30 mouse cellular contexts compared by ENCODE assay signal in genomic region chr8:111477761-111478465, GRCm38 (mm10). TPM values are rescaled to one million over a fixed set of nuclear protein-coding genes. Genes with fewer than 3 reads are reported as not detected.
DNase-seq lines count a peak whose midpoint lies in the region; ATAC-seq and TF ChIP-seq lines count a peak whose summit lies in the region.
"Had no signal": no experiment of that assay in that cellular context is flagged by ENCODE, and none has a peak within 500 bp of the region (broad histone marks: within the 10 kb centered on the region; RNA-seq: fewer than 3 reads in every experiment).

No protein-coding gene starts in this region.

- no peak overlapping the region for H3K9ac ChIP-seq in hindbrain, postnatal 0 days (replicated peaks; ENCODE audit: low read length)
- no peak overlapping the region for H3K9ac ChIP-seq in hindbrain, embryonic 14.5 days
- H3K9ac ChIP-seq: forebrain, embryonic 13.5 days; heart, embryonic 15.5 days; limb, embryonic 15.5 days; liver, embryonic 14.5 days; midbrain, embryonic 15.5 days; neural tube, embryonic 12.5 days had no signal

- no peak overlapping the region for H3K4me3 ChIP-seq in hindbrain, postnatal 0 days (ENCODE audit: low read length)
- H3K4me3 ChIP-seq in hindbrain, embryonic 14.5 days (replicated peaks; ENCODE audit: low read length) = no peak overlapping the region
- H3K4me3 ChIP-seq: forebrain, embryonic 13.5 days; heart, embryonic 10.5 days; heart, embryonic 15.5 days; limb, embryonic 10.5 days; limb, embryonic 15.5 days; midbrain, embryonic 10.5 days; midbrain, embryonic 15.5 days; neural tube, embryonic 12.5 days had no signal

- peak; percentile 6; the same call in 1 of the 2 replicates for TF ChIP-seq CTCF in hindbrain, postnatal 0 days (IDR thresholded peaks at IDR 0.05; ENCODE audit: low read depth)

- H3K36me3 ChIP-seq in hindbrain, postnatal 0 days (ENCODE audit: insufficient read depth, low read length) = peaks cover 26% of the 10 kb centered on the region
- H3K36me3 ChIP-seq in hindbrain, embryonic 14.5 days (replicated peaks; ENCODE audit: control insufficient read depth, insufficient read depth) = peaks cover 40% of the 10 kb centered on the region

- no peak overlapping the region for H3K4me2 ChIP-seq in hindbrain, postnatal 0 days (ENCODE audit: low read depth, low read length)
- H3K4me2 ChIP-seq in hindbrain, embryonic 14.5 days (replicated peaks) = no peak overlapping the region
- H3K4me2 ChIP-seq: forebrain, embryonic 13.5 days; heart, embryonic 15.5 days; limb, embryonic 15.5 days; midbrain, embryonic 15.5 days; neural tube, embryonic 12.5 days had no signal

- no peaks in the 10 kb centered on the region for H3K27me3 ChIP-seq in hindbrain, postnatal 0 days (ENCODE audit: insufficient read depth, low read length)
- H3K27me3 ChIP-seq in hindbrain, embryonic 14.5 days (ENCODE audit: control insufficient read depth, insufficient read depth, low read length) = no peaks in the 10 kb centered on the region
- H3K27me3 ChIP-seq: forebrain, embryonic 13.5 days; heart, embryonic 15.5 days; limb, embryonic 15.5 days; midbrain, embryonic 15.5 days; neural tube, embryonic 12.5 days had no signal

- no peak for DNase-seq in hindbrain, postnatal 0 days (ENCODE audit: low spot score)
- DNase-seq in hindbrain, embryonic 14.5 days (ENCODE audit: low spot score) = no peak
- DNase-seq in NIH3T3 (ENCODE audit: low read depth) = peak; percentile 86
- DNase-seq in fibroblast of lung, adult 2 months (ENCODE audit: low read depth) = peak; percentile 55
- no peak for DNase-seq in adrenal gland, adult 18-20 months (ENCODE audit: low spot score in 2 of 2)
- DNase-seq in left cerebral cortex, postnatal 36 days (ENCODE audit: low spot score in 2 of 2) = no peak
- no peak for DNase-seq in right cerebral cortex, postnatal 14 days
- DNase-seq in urinary bladder, postnatal 25 days (ENCODE audit: low spot score) = no peak
- DNase-seq: adrenal gland, postnatal 10 days; B cell, adult 2 months; cerebellum, adult 11-12 months; cerebellum, adult 9-11 months; gastrocnemius, postnatal 10 days; heart, adult 11 months; kidney, adult 8-10 months; kidney, postnatal 4 days; lung, adult 2 months; lung, postnatal 10 days; thymus, postnatal 4 days had no signal

- intact Hi-C loops in left cerebral cortex, postnatal 36 days (cut with DNase I) = no loop called here

- 60% methylated on average over 5 of the region's 5 CpGs for WGBS in hindbrain, postnatal 0 days
- WGBS in hindbrain, embryonic 14.5 days = 69% methylated on average over 5 of the region's 5 CpGs

- no peaks in the 10 kb centered on the region for H3K9me3 ChIP-seq in hindbrain, postnatal 0 days (ENCODE audit: low read length)
- no peaks in the 10 kb centered on the region for H3K9me3 ChIP-seq in hindbrain, embryonic 14.5 days (ENCODE audit: control insufficient read depth, low read length)
- H3K9me3 ChIP-seq: forebrain, embryonic 13.5 days; heart, embryonic 10.5 days; heart, embryonic 15.5 days; limb, embryonic 10.5 days; limb, embryonic 15.5 days; midbrain, embryonic 10.5 days; midbrain, embryonic 15.5 days; neural tube, embryonic 12.5 days had no signal

- H3K27ac ChIP-seq in hindbrain, postnatal 0 days = no peak overlapping the region
- H3K27ac ChIP-seq in hindbrain, embryonic 14.5 days = no peak overlapping the region
- H3K27ac ChIP-seq: forebrain, embryonic 13.5 days; heart, embryonic 10.5 days; heart, embryonic 15.5 days; kidney, postnatal 0 days; limb, embryonic 10.5 days; limb, embryonic 15.5 days; liver, embryonic 14.5 days; midbrain, embryonic 10.5 days; midbrain, embryonic 15.5 days; neural tube, embryonic 12.5 days had no signal

- no peaks in the 10 kb centered on the region for H3K4me1 ChIP-seq in hindbrain, postnatal 0 days (ENCODE audit: insufficient read depth, low read length)
- H3K4me1 ChIP-seq in hindbrain, embryonic 14.5 days (replicated peaks; ENCODE audit: control insufficient read depth, insufficient read depth, low read length) = no peaks in the 10 kb centered on the region
- H3K4me1 ChIP-seq: forebrain, embryonic 13.5 days; heart, embryonic 10.5 days; heart, embryonic 15.5 days; limb, embryonic 10.5 days; limb, embryonic 15.5 days; midbrain, embryonic 10.5 days; midbrain, embryonic 15.5 days; neural tube, embryonic 12.5 days had no signal

- ATAC-seq in hindbrain, postnatal 0 days = no peak
- no peak for ATAC-seq in hindbrain, embryonic 14.5 days (ENCODE audit: low FRiP score)
- ATAC-seq: forebrain, embryonic 13.5 days; intestine, embryonic 16.5 days; midbrain, embryonic 15.5 days had no signal

RNA-seq across cellular contexts. Expression of gene Wdr59, which starts 44.0 kb away (rescaled TPM):
- total RNA-seq in hindbrain, postnatal 0 days (2014; rRNA removed) = 10.5 and 15.0 TPM in 2 replicates
- 6.4 and 6.6 TPM in 2 replicates for polyA plus RNA-seq in hindbrain, postnatal 0 days (2015; fragmentation: Nextera tagmentation; extraction: Ambion mirVana)
- 6.5 and 6.6 TPM in 2 replicates for polyA plus RNA-seq in hindbrain, embryonic 14.5 days (2014; fragmentation: Nextera tagmentation; extraction: Ambion mirVana)
- 10 to 100 TPM in 1 of 2 experiments, 1 to 10 TPM in 1; 9.2 to 10.3 TPM for total RNA-seq in adrenal gland, adult 18-20 months (2021)
- total RNA-seq in left cerebral cortex, postnatal 36 days (2021) = 10 to 100 TPM; 20.3 to 21.7 TPM

RNA-seq across cellular contexts. Expression of gene Znrf1, which starts 58.0 kb away (rescaled TPM):
- total RNA-seq in hindbrain, postnatal 0 days (2014; rRNA removed) = 193 and 194 TPM in 2 replicates
- polyA plus RNA-seq in hindbrain, postnatal 0 days (2015; fragmentation: Nextera tagmentation; extraction: Ambion mirVana) = 72.2 and 76.1 TPM in 2 replicates
- polyA plus RNA-seq in hindbrain, embryonic 14.5 days (2014; fragmentation: Nextera tagmentation; extraction: Ambion mirVana) = 108 and 116 TPM in 2 replicates
- total RNA-seq in adrenal gland, adult 18-20 months (2021) = 10 to 100 TPM; 31.0 to 36.3 TPM
- total RNA-seq in left cerebral cortex, postnatal 36 days (2021) = 100 to 1,000 TPM; 154 to 166 TPM

Comparison
In these comparisons a context has a peak if more than half of its experiments do, and no peak if none do; other contexts are left out.
1. DNase-seq: peak in NIH3T3 (single experiment) and fibroblast of lung, adult 2 months (single experiment); none in hindbrain, postnatal 0 days (single experiment), hindbrain, embryonic 14.5 days (single experiment), adrenal gland, adult 18-20 months (0 of 2), left cerebral cortex, postnatal 36 days (0 of 2), right cerebral cortex, postnatal 14 days (single experiment) and urinary bladder, postnatal 25 days (single experiment).